Mouse (Mus musculus) neural tube, embryonic 13.5 days (tissue): Measurements from ENCODE around the gene Arsb. TPM values are rescaled to one million over a fixed set of nuclear protein-coding genes. Genes with fewer than 3 reads are reported as not detected.

Experiments used
- ATAC-seq: fragments of 200-750 bp; cut with Nextera tagmentation; 2 replicates; pipeline ENCODE4 v1.8.0; 2017; ENCODE audit warnings: low read depth, mild to moderate bottlenecking, moderate TSS enrichment, moderate library complexity
- H3K27ac ChIP-seq: fragments of 300-500 bp; sonication (generic); replicated peaks from 2 replicates; pipeline ENCODE4 v1.5.1; 2015; ENCODE audit warnings: moderate library complexity, mild to moderate bottlenecking, inconsistent platforms
- H3K27me3 ChIP-seq: fragments of 300-500 bp; sonication (generic); 2 replicates; pipeline ENCODE4 v1.6.1; 2015; ENCODE audit warnings: mild to moderate bottlenecking, inconsistent platforms
- H3K36me3 ChIP-seq: fragments of 300-500 bp; sonication (generic); 2 replicates; pipeline ENCODE4 v1.6.1; 2015; ENCODE audit warnings: mild to moderate bottlenecking, inconsistent platforms
- H3K4me1 ChIP-seq: fragments of 300-500 bp; sonication (generic); replicated peaks from 2 replicates; pipeline ENCODE4 v1.6.1; 2015; ENCODE audit warnings: inconsistent platforms
- H3K4me2 ChIP-seq: fragments of 300-500 bp; sonication (generic); 2 replicates; pipeline ENCODE4 v1.6.1; 2015; ENCODE audit warnings: inconsistent platforms, mild to moderate bottlenecking, moderate library complexity
- H3K4me3 ChIP-seq: fragments of 300-500 bp; sonication (generic); 2 replicates; pipeline ENCODE4 v1.5.1; 2015; ENCODE audit warnings: mild to moderate bottlenecking, inconsistent platforms
- H3K9ac ChIP-seq: fragments of 300-500 bp; sonication (generic); 2 replicates; pipeline ENCODE4 v1.6.1; 2015; ENCODE audit warnings: moderate library complexity, mild to moderate bottlenecking, inconsistent platforms
- H3K9me3 ChIP-seq: fragments of 300-500 bp; sonication (generic); 2 replicates; pipeline ENCODE4 v1.6.1; 2016; ENCODE audit warnings: inconsistent platforms
- WGBS: fragments of 180-500 bp; shearing (Covaris S2); methylation state at CpG from one replicate; pipeline ENCODE4 v1.1.7; 2015; 5-methylcytosine and 5-hydroxymethylcytosine counted together
- polyA plus RNA-seq: library from polyadenylated mRNA; unstranded; fragments of >200 nt; fragmentation: Nextera tagmentation; extraction: Ambion mirVana; gene quantifications from 2 replicates; pipeline ENCODE4 v1.2.1, GENCODE M21; 2015

The Arsb gene
- polyA plus RNA-seq, 1 experiment from 2014 or later, result 7.0 TPM

- WGBS, result 80% methylated on average over 5 of the region's 5 CpGs
These were observed 108.0 kb downstream of the Arsb start for GRCm38 (mm10) chr13:93879426-93879825.

GRCm38 (mm10) chr13:93882132-93882531 lies 110.7 kb downstream of the Arsb start:
- Histone ChIP-seq H3K27ac (no peak overlapping the region), H3K36me3 (no peaks in the 10 kb centered on the region), H3K9ac (no peak overlapping the region), H3K4me2 (no peak overlapping the region), H3K4me1 (no peaks in the 10 kb centered on the region), H3K9me3 (no peaks in the 10 kb centered on the region), H3K27me3 (no peaks in the 10 kb centered on the region), H3K4me3 (no peak overlapping the region)
- WGBS, result 78% methylated on average over 3 of the region's 3 CpGs
- no peak for ATAC-seq

More at GRCm38 (mm10) chr13:93879426-93879825, 108.0 kb downstream of the Arsb start:
- H3K36me3 ChIP-seq, result no peaks in the 10 kb centered on the region
- no peaks in the 10 kb centered on the region for H3K27me3 ChIP-seq
- H3K27ac ChIP-seq, result no peak overlapping the region
- H3K9me3 ChIP-seq, result no peaks in the 10 kb centered on the region
- H3K4me2 ChIP-seq, result no peak overlapping the region
- H3K9ac ChIP-seq, result no peak overlapping the region
- H3K4me1 ChIP-seq, result no peaks in the 10 kb centered on the region
- H3K4me3 ChIP-seq, result no peak overlapping the region
- ATAC-seq, result no peak

GRCm38 (mm10) chr13:93886999-93887398 lies 115.6 kb downstream of the Arsb start:
- no peak for ATAC-seq

GRCm38 (mm10) chr13:93888196-93888595 lies 116.8 kb downstream of the Arsb start:
- ATAC-seq, result no peak
- Histone ChIP-seq H3K9me3 (no peaks in the 10 kb centered on the region), H3K4me2 (no peak overlapping the region), H3K27ac (no peak overlapping the region), H3K9ac (no peak overlapping the region), H3K27me3 (no peaks in the 10 kb centered on the region), H3K36me3 (no peaks in the 10 kb centered on the region), H3K4me3 (no peak overlapping the region), H3K4me1 (no peaks in the 10 kb centered on the region)
- WGBS, result 95% methylated on average over 2 of the region's 2 CpGs

More at GRCm38 (mm10) chr13:93886999-93887398, 115.6 kb downstream of the Arsb start:
- Histone ChIP-seq H3K4me1 (no peaks in the 10 kb centered on the region), H3K27ac (no peak overlapping the region), H3K27me3 (no peaks in the 10 kb centered on the region), H3K9me3 (no peaks in the 10 kb centered on the region), H3K4me3 (no peak overlapping the region), H3K9ac (no peak overlapping the region), H3K36me3 (no peaks in the 10 kb centered on the region), H3K4me2 (no peak overlapping the region)
- WGBS, result 89% methylated on average over 5 of the region's 5 CpGs

GRCm38 (mm10) chr13:93888916-93889315 lies 117.5 kb downstream of the Arsb start:
- Histone ChIP-seq H3K36me3 (no peaks in the 10 kb centered on the region), H3K27me3 (no peaks in the 10 kb centered on the region), H3K9me3 (no peaks in the 10 kb centered on the region), H3K9ac (no peak overlapping the region), H3K4me2 (no peak overlapping the region), H3K27ac (no peak overlapping the region), H3K4me1 (no peaks in the 10 kb centered on the region), H3K4me3 (no peak overlapping the region)
- WGBS, result 82% methylated on average over 3 of the region's 3 CpGs
- ATAC-seq, result no peak

- Histone ChIP-seq H3K4me2 (no peak overlapping the region), H3K36me3 (no peaks in the 10 kb centered on the region), H3K9me3 (no peaks in the 10 kb centered on the region), H3K27ac (no peak overlapping the region), H3K4me3 (no peak overlapping the region), H3K27me3 (no peaks in the 10 kb centered on the region), H3K9ac (no peak overlapping the region), H3K4me1 (no peaks in the 10 kb centered on the region)
- no peak for ATAC-seq
- 79% methylated on average over 3 of the region's 3 CpGs for WGBS
These were observed 118.6 kb downstream of the Arsb start for GRCm38 (mm10) chr13:93889991-93890390.

GRCm38 (mm10) chr13:93891276-93891675 lies 119.8 kb downstream of the Arsb start:
- Histone ChIP-seq H3K4me1 (no peaks in the 10 kb centered on the region), H3K27ac (no peak overlapping the region), H3K4me2 (no peak overlapping the region), H3K9me3 (no peaks in the 10 kb centered on the region), H3K9ac (no peak overlapping the region), H3K36me3 (no peaks in the 10 kb centered on the region), H3K4me3 (no peak overlapping the region), H3K27me3 (no peaks in the 10 kb centered on the region)
- 73% methylated on average over 6 of the region's 6 CpGs for WGBS
- no peak for ATAC-seq

- H3K36me3 ChIP-seq, result no peaks in the 10 kb centered on the region
- ATAC-seq, result no peak
- WGBS, result 84% methylated on average over 7 of the region's 7 CpGs
- no peaks in the 10 kb centered on the region for H3K4me1 ChIP-seq
- no peak overlapping the region for H3K27ac ChIP-seq
- H3K4me2 ChIP-seq, result no peak overlapping the region
- H3K4me3 ChIP-seq, result no peak overlapping the region
- no peaks in the 10 kb centered on the region for H3K27me3 ChIP-seq
- no peaks in the 10 kb centered on the region for H3K9me3 ChIP-seq
- no peak overlapping the region for H3K9ac ChIP-seq
These were observed 120.7 kb downstream of the Arsb start for GRCm38 (mm10) chr13:93892101-93892500.

GRCm38 (mm10) chr13:93894105-93894504 lies 122.7 kb downstream of the Arsb start:
- Histone ChIP-seq H3K27me3 (no peaks in the 10 kb centered on the region), H3K4me2 (no peak overlapping the region), H3K4me1 (no peaks in the 10 kb centered on the region), H3K27ac (no peak overlapping the region), H3K4me3 (no peak overlapping the region), H3K9me3 (no peaks in the 10 kb centered on the region), H3K36me3 (no peaks in the 10 kb centered on the region), H3K9ac (no peak overlapping the region)
- 88% methylated on average over 2 of the region's 2 CpGs for WGBS
- ATAC-seq, result no peak

- Histone ChIP-seq H3K4me2 (no peak overlapping the region), H3K4me3 (no peak overlapping the region), H3K4me1 (no peaks in the 10 kb centered on the region), H3K9me3 (no peaks in the 10 kb centered on the region), H3K36me3 (no peaks in the 10 kb centered on the region), H3K9ac (no peak overlapping the region), H3K27me3 (no peaks in the 10 kb centered on the region), H3K27ac (no peak overlapping the region)
- no peak for ATAC-seq
- 78% methylated on average over 2 of the region's 2 CpGs for WGBS
These were observed 124.0 kb downstream of the Arsb start for GRCm38 (mm10) chr13:93895430-93895829.

GRCm38 (mm10) chr13:93897943-93898826 lies 126.8 kb downstream of the Arsb start:
- H3K27ac ChIP-seq, result no peak overlapping the region
- no peak for ATAC-seq
- 64% methylated on average over 13 of the region's 13 CpGs for WGBS

GRCm38 (mm10) chr13:93899378-93900256 lies 128.2 kb downstream of the Arsb start:
- no peaks in the 10 kb centered on the region for H3K36me3 ChIP-seq
- H3K27me3 ChIP-seq, result no peaks in the 10 kb centered on the region
- H3K4me2 ChIP-seq, result no peak overlapping the region
- ATAC-seq, result no peak
- no peak overlapping the region for H3K4me3 ChIP-seq
- H3K9me3 ChIP-seq, result no peaks in the 10 kb centered on the region
- 85% methylated on average over 3 of the region's 3 CpGs for WGBS
- H3K27ac ChIP-seq, result no peak overlapping the region
- no peak overlapping the region for H3K9ac ChIP-seq
- no peaks in the 10 kb centered on the region for H3K4me1 ChIP-seq

More at GRCm38 (mm10) chr13:93897943-93898826, 126.8 kb downstream of the Arsb start:
- H3K4me1 ChIP-seq, result no peaks in the 10 kb centered on the region
- H3K4me2 ChIP-seq, result no peak overlapping the region
- H3K9me3 ChIP-seq, result no peaks in the 10 kb centered on the region
- no peak overlapping the region for H3K9ac ChIP-seq
- H3K4me3 ChIP-seq, result no peak overlapping the region
- no peaks in the 10 kb centered on the region for H3K36me3 ChIP-seq
- H3K27me3 ChIP-seq, result no peaks in the 10 kb centered on the region
